Mouse (Mus musculus) left cerebral cortex, adult 9 months (tissue): ENCODE data around the gene 4930402H24Rik.

Experiments
- DNase-seq, 2 experiments: peaks; one replicate each; pipeline ENCODE4 v3.0.0; 2022; ENCODE audit warnings: low spot score in 2 of 2

The 4930402H24Rik gene

DNA sequence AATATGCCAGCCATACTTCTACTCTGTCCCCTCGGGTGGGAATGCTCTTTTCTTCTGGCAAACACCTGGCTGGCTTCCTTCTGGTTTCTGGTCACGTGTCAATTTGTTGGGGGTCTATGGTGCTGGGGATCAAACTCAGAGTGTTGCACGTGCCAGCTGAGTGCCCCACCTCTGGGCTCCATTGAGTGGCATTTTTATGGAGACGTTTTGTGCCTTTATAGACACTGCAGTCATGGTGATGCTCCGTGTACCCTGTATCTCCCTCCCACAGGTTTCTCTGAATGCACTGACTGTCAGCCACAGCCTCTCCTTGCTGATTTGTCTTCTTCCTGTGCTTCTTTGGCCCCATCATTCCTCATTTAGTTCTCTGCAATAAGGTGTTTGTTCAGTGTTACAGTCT, 174.4 kb downstream of the 4930402H24Rik start:
- peak in 1 of 2 experiments; percentile 52 for DNase-seq

DNA sequence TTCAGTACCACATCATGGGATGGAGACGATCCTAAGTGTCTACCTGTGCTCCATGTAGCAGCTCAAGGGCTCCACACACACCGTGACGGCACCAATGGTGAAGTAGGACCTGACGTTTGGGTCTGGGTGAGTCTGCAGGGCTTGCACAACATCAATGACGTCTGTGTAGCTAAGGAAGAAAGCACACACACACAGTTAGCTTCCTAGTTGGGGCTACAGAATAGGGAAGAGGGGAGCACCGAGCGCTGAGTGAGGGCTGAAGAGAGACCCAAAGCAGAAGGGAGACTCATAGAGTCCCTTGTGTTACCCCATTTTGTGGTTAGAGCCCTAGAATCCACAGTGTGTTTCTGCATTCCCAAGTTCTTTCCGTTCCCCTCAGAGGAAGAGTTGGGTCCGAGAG, 175.5 kb downstream of the 4930402H24Rik start:
- DNase-seq = no peak

DNA sequence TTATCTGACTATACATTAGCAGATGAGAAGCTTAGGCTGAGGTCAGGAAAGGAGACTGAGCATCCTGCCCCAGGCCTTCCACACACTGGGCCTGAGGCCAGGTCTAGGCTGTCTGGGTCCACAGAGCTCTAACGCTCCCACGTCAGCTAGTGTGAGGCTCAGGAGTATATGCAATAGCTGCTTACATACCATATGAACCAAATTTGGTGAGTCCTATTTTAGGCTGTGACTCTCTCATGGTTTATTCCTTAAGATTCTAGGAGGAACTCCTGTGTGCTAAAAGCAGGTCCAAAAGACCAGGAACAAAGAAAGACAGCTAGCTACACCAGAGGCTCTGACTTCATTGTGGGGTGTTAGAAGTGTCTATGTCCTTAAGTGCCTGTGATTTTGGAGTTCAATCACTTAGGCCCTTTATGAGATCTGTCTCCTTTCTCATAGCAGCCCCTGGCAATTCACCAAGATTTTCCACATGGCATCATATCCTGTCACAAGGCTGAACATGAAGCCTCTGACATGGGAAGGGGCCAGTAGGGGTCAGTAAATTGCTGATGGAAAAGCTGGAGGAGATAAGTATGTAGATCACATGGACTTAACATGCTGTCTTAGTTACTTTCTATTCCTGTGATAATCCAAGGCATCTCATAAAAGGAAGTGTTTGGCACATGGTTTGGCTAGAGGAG, 177.2 kb downstream of the 4930402H24Rik start:
- no peak for DNase-seq

DNA sequence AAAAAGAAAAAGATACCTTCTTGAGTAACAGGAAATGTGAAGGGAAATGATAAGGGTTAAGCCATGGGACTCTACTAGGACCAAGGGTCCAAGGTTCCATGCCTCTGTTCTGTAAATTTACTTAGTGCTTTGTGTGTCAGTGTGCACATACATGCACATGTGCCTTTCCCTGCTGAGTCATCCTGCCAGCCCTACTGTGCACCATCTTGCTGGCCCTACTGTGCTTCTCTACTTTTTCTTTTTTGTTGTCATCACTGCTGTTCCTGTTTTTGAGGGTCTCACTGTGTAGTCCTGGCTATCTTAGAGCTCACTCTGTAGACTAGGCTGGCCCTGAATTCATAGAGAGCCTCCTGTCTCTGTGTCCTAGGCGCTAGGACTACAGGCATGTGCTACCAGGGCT, 178.5 kb downstream of the 4930402H24Rik start:
- no peak for DNase-seq

DNA sequence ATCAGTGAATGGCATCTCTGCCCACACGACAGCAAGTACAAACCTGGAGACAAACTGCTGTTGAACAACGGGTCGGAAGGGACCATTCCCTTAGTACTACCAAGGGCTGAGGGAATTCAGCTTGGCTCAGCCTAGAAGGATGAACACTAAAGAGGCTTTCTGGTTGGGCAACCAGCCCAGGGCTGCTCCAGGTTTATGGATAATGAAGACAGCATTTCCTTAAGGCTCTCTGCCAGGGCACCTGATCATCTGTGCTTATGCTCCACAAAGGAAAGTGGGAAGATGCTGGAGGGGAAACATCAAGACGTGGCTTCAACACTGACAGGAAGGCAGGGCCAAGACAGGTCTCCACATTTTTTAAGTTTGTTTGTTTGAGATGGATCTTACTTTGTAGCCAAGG, 181.8 kb downstream of the 4930402H24Rik start:
- no peak for DNase-seq

DNA sequence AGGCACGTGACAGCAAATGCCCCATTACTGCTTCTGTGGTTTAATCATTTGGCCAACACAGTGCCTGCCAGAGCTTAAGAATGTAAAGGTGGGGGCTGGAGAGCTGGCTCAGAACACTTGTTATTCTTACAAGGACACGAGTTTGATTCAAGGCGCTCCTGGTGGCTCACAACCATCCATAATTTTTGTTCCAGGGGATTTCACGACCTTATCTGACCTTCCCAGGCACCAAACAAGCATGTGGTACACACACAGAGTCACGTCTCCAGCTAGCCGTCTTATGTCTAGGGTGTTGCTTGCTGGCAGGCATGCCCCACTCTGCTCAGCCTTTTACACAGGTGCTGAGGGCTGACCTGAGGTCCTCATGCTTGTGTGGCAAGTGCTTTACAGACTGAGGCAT, 188.3 kb downstream of the 4930402H24Rik start:
- no peak for DNase-seq

DNA sequence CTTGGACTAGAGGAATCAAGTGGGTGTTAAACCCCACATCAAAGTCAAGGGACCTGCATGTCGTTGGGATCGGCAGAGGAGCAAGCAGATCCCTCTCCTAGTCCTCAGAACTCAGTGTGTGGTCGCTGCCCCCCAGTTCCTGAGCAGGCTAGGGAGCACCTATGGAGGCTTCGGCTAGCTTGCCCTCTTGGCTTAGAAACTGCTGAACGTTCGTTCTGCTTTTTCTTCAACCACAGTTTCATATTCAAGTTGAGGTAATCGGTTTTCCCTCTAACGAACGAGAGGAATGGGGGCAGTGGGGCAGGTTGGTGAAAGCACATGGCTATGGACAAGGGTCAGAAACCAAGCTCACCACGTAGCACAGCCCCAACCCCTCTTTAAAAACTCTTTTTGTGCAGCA, 199.1 kb downstream of the 4930402H24Rik start:
- DNase-seq = no peak

DNA sequence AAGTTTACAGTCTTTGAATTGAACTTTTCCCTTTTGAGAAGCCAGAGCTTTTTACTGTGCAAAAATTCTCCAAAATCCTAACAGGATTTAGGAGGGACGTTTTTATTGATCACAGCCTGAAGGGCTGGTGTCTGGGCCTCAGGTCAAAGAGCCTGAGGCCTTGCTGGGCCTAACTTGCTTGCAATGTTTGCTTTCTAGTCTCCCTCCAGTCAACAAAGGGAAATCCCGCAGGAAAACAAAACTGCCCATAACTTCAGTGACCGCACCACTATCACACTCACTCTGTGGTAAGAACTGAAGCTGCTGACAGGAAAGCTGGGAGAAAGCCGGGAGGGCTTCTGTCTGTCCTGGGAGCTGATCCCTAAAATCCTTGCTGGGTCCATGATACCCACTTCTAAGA, 199.6 kb downstream of the 4930402H24Rik start:
- DNase-seq = no peak

DNA sequence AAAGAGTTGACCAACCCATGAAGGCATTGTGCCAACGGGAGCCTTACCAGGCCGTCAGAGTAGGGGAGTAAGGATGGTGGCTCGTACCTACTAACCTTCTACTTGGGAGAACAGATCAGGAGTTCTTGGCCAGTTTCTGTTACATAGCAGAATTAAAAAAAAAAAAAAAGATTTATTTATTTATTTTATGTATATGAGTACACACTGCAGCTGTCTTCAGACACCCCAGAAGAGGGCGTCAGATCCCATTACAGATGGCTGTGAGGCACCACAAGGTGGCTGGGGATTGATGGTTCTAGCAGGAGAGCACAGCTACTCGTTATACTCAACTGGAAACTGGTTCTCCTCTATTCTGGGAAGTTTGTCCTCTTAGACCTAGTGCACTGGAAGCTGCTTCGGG, 201.0 kb downstream of the 4930402H24Rik start:
- no peak for DNase-seq

DNA sequence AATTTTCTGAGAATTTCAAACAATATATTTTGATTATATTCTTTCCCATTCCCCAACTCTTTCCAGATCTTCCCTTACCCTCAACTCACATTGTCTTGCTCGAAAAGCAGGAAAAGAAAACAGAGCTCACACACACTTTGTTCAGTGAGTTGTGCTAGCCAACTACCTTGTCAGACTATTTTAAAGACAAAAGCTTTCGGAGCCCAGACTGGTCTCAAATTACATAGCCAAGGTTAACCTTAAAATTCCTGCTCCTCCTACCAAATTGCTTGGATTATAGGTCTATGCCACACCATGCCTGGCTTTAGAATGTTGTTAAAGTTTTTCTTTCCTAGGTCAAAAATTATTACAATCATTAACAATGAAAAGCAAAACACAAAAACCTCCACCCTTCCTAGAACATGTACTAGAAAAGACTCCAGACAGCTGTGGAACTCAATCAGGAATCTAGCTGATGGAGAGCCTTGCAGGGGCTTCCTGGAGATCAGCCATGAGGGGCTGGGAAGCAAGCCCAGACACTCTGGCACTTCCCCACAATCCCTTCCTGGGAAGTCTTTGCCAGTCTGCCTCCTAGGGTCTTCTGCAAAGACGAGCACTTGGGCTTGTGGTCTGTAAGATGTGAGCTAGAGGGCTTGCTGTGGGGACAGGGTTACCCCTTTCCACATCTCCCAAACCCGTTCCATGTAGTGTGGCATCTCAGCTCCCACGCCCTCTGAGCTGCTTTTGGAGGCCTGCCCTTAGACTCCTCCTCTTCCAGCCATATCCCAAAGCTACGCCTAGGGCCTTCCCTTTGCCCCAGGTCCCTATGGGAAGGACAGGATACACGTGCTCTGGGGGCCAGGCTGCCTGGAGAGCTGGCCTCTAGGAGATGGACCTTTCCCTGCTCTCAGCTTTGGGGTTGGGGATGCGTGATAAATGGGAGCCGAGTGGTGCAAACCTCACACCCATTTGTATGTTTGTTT, 201.9 kb downstream of the 4930402H24Rik start:
- no peak for DNase-seq

DNA sequence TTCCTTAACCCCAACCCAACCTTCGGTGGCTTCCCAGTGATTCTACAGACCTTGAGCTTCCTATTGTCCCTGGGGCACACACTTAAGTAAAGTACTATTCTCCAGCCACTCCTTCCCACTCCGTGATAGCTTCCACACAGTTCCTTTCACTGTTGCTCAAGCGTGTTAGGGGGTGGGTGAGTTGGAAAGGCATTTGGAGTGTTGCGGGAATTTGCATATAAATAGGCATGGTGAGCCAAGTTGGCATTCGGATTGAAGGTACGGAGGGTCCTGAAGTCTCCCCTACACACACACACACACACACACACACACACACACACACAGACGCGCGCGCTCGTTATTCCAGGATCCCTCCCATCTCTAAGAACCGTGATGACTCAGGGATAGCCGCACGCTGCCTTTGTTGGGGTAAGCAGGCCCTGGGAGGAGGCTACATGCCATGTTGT, 208.4 kb downstream of the 4930402H24Rik start:
- peak in 1 of 2 experiments; percentile 34 for DNase-seq

DNA sequence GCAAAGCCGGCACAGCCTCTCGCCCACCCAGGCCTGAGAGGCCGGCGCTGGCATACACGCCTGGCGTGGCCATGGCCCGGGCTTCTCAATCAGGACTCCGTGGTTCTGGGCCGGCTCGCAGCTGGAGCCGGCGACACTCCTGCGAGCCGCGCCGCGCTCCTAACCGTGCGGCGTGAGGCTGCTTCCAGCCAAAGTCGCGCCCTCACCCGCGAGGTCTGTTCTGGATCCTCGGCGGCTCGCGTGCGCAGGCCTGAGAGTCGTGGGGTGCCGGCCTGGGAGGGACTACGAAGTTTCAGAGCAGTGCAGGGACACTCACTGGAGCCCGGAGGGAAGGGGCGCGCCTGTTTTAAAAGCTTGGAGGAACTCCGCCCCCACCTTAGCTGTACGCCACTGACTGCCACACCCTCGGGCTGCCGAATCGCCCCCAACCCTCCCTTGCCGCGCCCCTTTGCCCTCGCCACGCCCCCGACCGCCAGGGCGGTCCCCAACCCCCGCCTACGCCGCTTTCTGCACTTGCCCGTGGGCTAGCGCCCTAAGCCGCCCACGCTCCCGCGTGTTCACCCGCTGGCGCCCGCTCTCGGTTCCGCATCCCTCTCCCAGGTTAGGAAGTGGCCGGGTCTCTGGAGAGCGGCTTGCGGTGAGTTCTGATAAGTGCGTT, 208.9 kb downstream of the 4930402H24Rik start, which contains the start of gene Slc4a11:
Gene Slc4a11, minus strand, starts transcription at position 367 of the 658 bp plus-strand sequence.
- peak in 1 of 2 experiments; percentile 18 for DNase-seq

DNA sequence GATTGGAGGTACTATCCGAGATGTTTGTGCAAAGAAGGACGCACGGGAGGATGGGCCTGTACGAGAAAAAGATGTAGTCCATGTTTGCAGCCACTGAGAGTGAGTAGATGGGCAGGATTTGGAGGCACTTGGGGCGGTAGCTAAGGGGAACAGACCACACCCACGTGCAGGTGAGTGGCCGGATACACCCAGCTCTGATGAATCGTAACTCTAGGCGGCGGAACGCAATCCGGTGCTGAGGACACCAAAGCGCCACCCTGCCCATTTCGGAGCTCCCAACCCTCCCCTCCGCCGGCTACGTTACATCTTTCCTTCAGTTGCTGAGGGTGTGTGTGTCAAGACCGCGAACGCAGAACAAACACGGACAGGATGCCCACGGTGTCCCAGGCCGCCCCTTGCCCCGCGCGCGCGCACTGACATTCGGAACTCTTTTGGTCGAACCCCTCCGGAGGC, 209.5 kb downstream of the 4930402H24Rik start:
- no peak for DNase-seq

DNA sequence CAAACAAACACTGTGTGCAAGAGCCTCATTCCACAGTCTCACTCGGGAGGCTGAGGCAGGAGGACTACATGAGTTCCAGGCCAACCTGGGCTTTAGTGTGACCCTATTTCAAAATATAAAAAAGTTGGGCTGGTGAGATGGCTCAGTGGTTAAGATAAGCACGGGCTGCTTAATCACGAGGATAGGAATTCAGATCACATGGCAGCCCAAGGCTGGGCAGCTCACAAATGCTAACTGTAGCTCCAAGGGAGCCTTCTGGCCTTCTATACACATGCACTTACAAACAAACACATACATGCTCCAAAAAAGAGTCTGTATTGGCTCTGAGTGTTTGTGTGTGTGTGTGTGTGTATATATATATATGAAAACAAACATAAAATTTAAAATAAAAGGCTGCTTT, 212.6 kb downstream of the 4930402H24Rik start:
- DNase-seq = no peak

DNA sequence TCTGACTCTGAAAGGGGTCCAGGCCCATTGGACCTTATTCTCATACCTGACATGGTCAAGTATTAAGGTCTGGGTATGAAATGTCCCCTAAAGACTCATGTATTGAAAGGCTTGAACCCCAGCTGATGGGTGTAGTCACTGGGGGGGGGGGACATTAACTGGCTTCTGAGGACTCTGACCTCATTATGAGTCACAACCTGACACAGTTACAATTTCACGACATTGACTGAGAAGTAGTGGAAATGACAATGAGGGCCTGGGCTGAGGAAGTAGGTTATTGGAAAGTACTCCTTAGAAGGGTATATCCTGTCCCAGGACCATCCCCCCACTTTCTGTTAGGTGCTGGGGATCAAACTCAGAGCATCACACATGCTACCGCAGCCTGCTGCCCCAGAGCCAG, 217.2 kb downstream of the 4930402H24Rik start:
- DNase-seq = no peak

DNA sequence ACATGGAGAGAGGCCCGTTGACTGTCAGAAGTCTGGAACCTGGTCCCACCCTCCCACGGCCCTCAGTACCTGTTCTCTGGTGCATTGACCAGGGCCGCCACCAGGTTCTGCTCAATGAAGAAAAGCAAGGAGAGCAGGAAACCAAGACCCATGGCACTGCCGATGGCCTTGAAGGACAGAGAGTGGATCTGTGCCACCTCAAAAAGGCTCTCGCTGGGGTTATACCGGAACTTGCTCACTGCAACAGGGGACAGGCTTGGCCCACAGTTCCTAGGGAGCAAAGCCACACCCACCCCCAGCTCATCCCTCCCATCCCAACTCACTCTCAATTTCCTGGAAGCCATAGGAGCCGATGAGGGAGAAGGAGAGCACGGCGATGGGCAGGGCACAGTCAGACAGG, 220.8 kb downstream of the 4930402H24Rik start:
- DNase-seq = no peak

DNA sequence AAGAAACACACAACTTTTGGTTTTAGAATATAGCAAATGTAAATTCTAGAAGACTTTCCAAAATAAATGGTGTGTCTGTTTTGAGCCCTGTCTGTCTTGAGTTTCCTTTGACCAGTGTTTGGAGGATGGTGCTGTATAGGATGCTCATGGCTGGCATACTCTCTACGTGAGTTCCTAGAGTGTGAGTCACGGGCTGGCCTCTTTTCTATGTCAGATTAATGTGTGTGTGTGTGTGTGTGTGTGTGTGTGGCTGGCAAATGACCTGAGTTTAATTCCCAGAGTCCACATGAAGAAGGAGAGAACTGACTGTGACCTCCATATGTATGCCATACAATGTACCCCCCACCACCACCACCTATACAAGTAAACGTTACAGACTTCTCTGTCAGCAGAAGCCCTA, 224.7 kb downstream of the 4930402H24Rik start:
- no peak for DNase-seq

DNA sequence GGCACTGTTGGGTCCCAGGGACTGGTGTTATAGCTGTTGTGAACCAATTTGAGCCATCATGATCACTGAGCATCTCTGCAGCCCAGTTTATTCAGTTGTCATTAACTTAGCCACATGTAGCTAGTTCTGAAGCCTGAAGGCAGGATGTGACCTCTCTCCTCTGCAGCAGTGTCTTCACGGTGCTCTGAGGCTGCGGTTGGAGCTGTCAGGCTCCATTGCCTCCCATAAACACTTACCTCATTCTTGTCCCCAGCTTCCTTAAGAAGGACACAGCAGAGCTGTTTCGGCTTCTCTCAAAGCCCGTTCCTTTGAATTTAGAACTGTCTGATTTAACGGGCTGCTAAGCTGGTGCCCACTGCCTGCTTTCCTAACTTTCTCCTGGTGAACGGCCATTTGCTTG, 226.3 kb downstream of the 4930402H24Rik start:
- no peak for DNase-seq

DNA sequence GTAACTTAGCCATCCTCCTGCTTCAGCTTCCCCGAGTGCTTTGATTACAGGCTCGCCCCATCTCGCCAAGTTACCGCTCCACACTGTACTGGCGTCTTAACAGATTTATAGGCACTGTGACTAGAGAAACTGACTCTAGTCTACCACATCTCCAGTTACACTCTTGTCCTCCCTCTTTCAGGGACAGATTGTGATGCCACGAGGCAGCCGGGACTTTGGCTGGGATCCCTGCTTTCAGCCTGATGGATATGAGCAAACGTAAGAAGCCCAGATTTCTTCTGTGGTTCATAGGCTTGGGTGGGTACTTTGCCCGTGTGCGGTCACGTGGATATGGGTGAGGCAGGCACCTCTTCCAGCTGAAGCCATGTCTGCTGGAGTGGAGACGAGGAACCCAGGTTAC, 227.1 kb downstream of the 4930402H24Rik start:
- DNase-seq = no peak

DNA sequence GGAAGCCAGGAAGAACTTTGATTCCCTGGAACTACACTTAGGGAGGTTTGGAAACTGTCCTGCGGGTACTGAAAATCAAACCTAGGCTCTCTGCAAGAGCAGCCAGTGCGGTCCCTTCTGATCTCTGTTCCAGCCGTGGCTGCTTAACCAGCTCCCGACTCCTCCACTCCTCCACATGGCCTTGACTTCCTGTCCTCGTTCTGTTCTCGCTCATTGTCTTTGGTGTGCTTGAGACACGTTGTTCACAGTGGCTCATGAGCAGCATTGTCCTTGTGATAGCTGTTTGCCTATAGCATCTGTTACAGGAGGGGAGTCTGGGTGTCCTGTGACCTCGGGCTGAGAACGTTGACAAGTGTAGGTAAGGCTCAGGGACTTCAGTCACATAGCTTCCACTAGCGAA, 229.0 kb downstream of the 4930402H24Rik start:
- DNase-seq = no peak

DNA sequence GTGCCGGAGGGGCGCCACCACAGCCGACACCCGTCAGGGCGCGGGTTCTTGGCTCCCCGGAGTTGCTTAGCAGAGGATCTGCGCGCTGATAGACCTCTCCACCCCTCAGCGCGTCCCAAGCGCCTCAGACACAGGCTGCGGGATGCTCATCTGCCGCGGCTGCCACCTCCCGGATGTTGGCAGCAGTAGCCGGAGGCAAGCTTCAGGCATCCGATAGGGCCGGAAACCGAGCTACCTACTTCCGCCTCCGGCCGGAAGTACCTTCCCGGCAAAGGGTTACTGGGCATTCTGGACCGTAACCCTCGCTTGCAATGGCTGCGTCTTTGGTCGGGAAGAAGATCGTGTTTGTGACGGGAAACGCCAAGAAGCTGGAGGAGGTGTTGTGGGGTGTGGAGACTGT, 238.6 kb downstream of the 4930402H24Rik start, which contains the start of gene Itpa:
Gene Itpa, plus strand, starts transcription at position 52 of the 400 bp plus-strand sequence.
- DNase-seq = peak; percentile 68 to 88

DNA sequence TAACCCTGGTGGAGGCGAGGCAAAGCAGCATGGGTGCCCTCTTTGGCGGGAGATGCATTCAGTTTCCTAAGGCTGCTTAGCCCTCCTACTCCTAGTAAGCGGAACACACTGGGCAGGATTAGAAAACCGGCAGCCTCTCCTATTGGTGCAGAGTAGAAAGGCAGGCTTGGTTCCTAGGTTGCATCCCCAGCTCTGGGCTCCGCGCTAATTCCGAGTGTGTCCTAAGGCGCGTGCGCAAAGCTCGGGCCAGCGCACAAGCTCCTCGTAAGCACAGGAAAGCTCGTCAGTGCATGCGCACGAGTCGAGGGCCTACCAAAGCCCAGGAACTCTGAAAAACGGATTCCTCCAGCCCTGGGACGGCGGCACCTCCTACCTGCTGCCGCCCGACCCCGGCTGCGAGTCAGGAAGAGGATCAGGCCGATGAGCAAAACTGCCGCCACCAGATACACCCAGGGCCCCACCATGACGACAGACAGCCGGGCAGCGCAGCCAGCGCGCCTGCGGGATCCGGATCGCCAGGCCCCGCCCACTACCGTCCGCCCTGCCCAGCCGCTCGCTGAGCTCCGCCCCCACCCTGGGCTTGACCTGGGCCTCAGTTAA, 242.0 kb downstream of the 4930402H24Rik start, which contains the start of gene Ddrgk1:
Gene Ddrgk1, minus strand, starts transcription at position 558 of the 600 bp plus-strand sequence.
- DNase-seq = peak; percentile 95
